Mouse (Mus musculus) thymus, adult 2 months (tissue): ENCODE data around the gene Fam89a. TPM values are rescaled to one million over a fixed set of nuclear protein-coding genes. Genes with fewer than 3 reads are reported as not detected.

Experiments used
- DNase-seq: peaks from one replicate; pipeline ENCODE4 v3.0.0; 2021
- H3K27ac ChIP-seq: fragments of 200-500 bp; 2 replicates; pipeline ENCODE4 v1.5.1; 2012; ENCODE audit warnings: low read length, control low read depth; ENCODE audit not compliant: control insufficient read depth, insufficient read depth
- H3K27me3 ChIP-seq: fragments of 200-500 bp; 2 replicates; pipeline ENCODE4 v1.6.1; 2012; ENCODE audit warnings: mild to moderate bottlenecking, low read length, moderate library complexity, mixed read lengths; ENCODE audit not compliant: control insufficient read depth, insufficient read depth
- H3K36me3 ChIP-seq: fragments of 200-500 bp; 2 replicates; pipeline ENCODE4 v1.6.1; 2012; ENCODE audit warnings: mild to moderate bottlenecking, low read length, moderate library complexity; ENCODE audit not compliant: control insufficient read depth, insufficient read depth
- H3K4me1 ChIP-seq: fragments of 200-500 bp; replicated peaks from 2 replicates; pipeline ENCODE4 v1.6.1; 2012; ENCODE audit warnings: low read length; ENCODE audit not compliant: control insufficient read depth, insufficient read depth
- H3K4me3 ChIP-seq: fragments of 200-500 bp; 2 replicates; pipeline ENCODE4 v1.5.1; 2012; ENCODE audit warnings: mild to moderate bottlenecking, low read length, control low read depth, moderate library complexity; ENCODE audit not compliant: control insufficient read depth, insufficient read depth
- CTCF ChIP-seq: fragments of 200-500 bp; IDR thresholded peaks from 2 replicates; pipeline ENCODE4 v1.5.1; 2012; ENCODE audit warnings: mild to moderate bottlenecking, control low read depth, low read length, moderate library complexity, borderline replicate concordance; ENCODE audit not compliant: control insufficient read depth, poor library complexity, insufficient read depth; ENCODE audit errors: extremely low read depth
- POLR2A ChIP-seq: fragments of 200-500 bp; IDR thresholded peaks from 2 replicates; pipeline ENCODE4 v1.6.1; 2012; ENCODE audit warnings: mild to moderate bottlenecking, low read length, control low read depth, moderate library complexity; ENCODE audit not compliant: control insufficient read depth, poor library complexity, insufficient read depth; ENCODE audit errors: extremely low read depth
- WGBS: fragments of 180-500 bp; shearing (Covaris S2); methylation state at CpG from one replicate; pipeline ENCODE4 v1.1.7; 2018; 5-methylcytosine and 5-hydroxymethylcytosine counted together
- polyA plus RNA-seq: library from polyadenylated mRNA; depleted of rRNA; stranded (reverse); fragments of >200 nt; gene quantifications from 2 replicates; pipeline ENCODE4 v1.2.3, GENCODE M21; 2012

The Fam89a gene
- polyA plus RNA-seq, 1 experiment = 15.5 TPM

GRCm38 (mm10) chr8:124720133-124720532, 31.5 kb downstream of the Fam89a start:
- TF ChIP-seq POLR2A = no peak
- TF ChIP-seq CTCF = no peak
- Histone ChIP-seq H3K36me3 (no peaks in the 10 kb centered on the region), H3K27me3 (no peaks in the 10 kb centered on the region), H3K4me1 (peaks cover 17% of the 10 kb centered on the region), H3K4me3 (no peak overlapping the region), H3K27ac (no peak overlapping the region)
- 92% methylated on average over 7 of the region's 7 CpGs for WGBS
- DNase-seq = peak; percentile 36

GRCm38 (mm10) chr8:124715736-124716135, 35.9 kb downstream of the Fam89a start:
- WGBS = 95% methylated on average over 8 of the region's 8 CpGs
- Histone ChIP-seq H3K4me3 (no peak overlapping the region), H3K4me1 (peaks cover 8% of the 10 kb centered on the region), H3K27ac (no peak overlapping the region), H3K36me3 (peaks cover 22% of the 10 kb centered on the region), H3K27me3 (no peaks in the 10 kb centered on the region)
- DNase-seq = no peak
- TF ChIP-seq POLR2A = no peak
- no peak for TF ChIP-seq CTCF

GRCm38 (mm10) chr8:124713207-124713606, 38.4 kb downstream of the Fam89a start:
- no peak for DNase-seq
- no peaks in the 10 kb centered on the region for H3K4me1 ChIP-seq
- no peak overlapping the region for H3K4me3 ChIP-seq
- H3K27ac ChIP-seq = no peak overlapping the region
- no peaks in the 10 kb centered on the region for H3K27me3 ChIP-seq
- no peak for TF ChIP-seq POLR2A
- no peak for TF ChIP-seq CTCF
- H3K36me3 ChIP-seq = peaks cover 35% of the 10 kb centered on the region
- 91% methylated on average over 6 of the region's 6 CpGs for WGBS

GRCm38 (mm10) chr8:124705823-124706222, 45.8 kb downstream of the Fam89a start:
- Histone ChIP-seq H3K36me3 (peaks cover 20% of the 10 kb centered on the region), H3K4me1 (peaks cover 32% of the 10 kb centered on the region), H3K4me3 (no peak overlapping the region), H3K27ac (no peak overlapping the region), H3K27me3 (no peaks in the 10 kb centered on the region)
- 98% methylated on average over 8 of the region's 8 CpGs for WGBS
- no peak for DNase-seq
- TF ChIP-seq POLR2A = no peak
- no peak for TF ChIP-seq CTCF

GRCm38 (mm10) chr8:124704376-124704775, 47.3 kb downstream of the Fam89a start:
- TF ChIP-seq POLR2A (no peak), CTCF (no peak)
- peaks cover 46% of the 10 kb centered on the region for H3K4me1 ChIP-seq
- H3K27me3 ChIP-seq = no peaks in the 10 kb centered on the region
- WGBS = 95% methylated on average over 4 of the region's 4 CpGs
- H3K27ac ChIP-seq = no peak overlapping the region
- H3K36me3 ChIP-seq = peaks cover 13% of the 10 kb centered on the region
- DNase-seq = no peak
- H3K4me3 ChIP-seq = no peak overlapping the region

- peaks cover 7% of the 10 kb centered on the region; the same call in 1 of the 2 replicates for H3K36me3 ChIP-seq
- peak; percentile 55 for DNase-seq
- H3K27ac ChIP-seq = peak overlapping the region; percentile 100
- H3K27me3 ChIP-seq = no peaks in the 10 kb centered on the region
- 29% methylated on average over 4 of the region's 4 CpGs for WGBS
- H3K4me3 ChIP-seq = no peak overlapping the region
- no peak for TF ChIP-seq POLR2A
- TF ChIP-seq CTCF = no peak
- H3K4me1 ChIP-seq = peaks cover 48% of the 10 kb centered on the region
Measured at GRCm38 (mm10) chr8:124703526-124703925, 48.1 kb downstream of the Fam89a start.

GRCm38 (mm10) chr8:124702183-124702582, 49.4 kb downstream of the Fam89a start:
- no peak for TF ChIP-seq CTCF
- TF ChIP-seq POLR2A = no peak
- peak overlapping the region; percentile 100 for H3K27ac ChIP-seq
- H3K27me3 ChIP-seq = no peaks in the 10 kb centered on the region
- no peak overlapping the region for H3K4me3 ChIP-seq
- no peak for DNase-seq
- H3K4me1 ChIP-seq = peaks cover 48% of the 10 kb centered on the region
- peaks cover 7% of the 10 kb centered on the region for H3K36me3 ChIP-seq
- 88% methylated on average over 3 of the region's 3 CpGs for WGBS
